Mouse (Mus musculus) B cell, adult 2 months (primary cell): ENCODE measurements around the gene Ammecr1.

Source experiments
- DNase-seq, 2 experiments: peaks; one replicate each; pipeline ENCODE4 v3.0.0; 2022

The Ammecr1 gene

GRCm38 (mm10) chrX:142828184-142828908 is 138.2 kb downstream of the Ammecr1 start:
- DNase-seq, result no peak

- DNase-seq, result peak; percentile 12 to 21
Observed at GRCm38 (mm10) chrX:142827644-142828043, 138.9 kb downstream of the Ammecr1 start.

- DNase-seq, result no peak
Observed at GRCm38 (mm10) chrX:142825309-142825708, 141.2 kb downstream of the Ammecr1 start.

GRCm38 (mm10) chrX:142821846-142822245 is 144.7 kb downstream of the Ammecr1 start:
- DNase-seq, result peak; percentile 32 to 44

- DNase-seq, result no peak
Observed at GRCm38 (mm10) chrX:142821239-142821638, 145.3 kb downstream of the Ammecr1 start.

- peak; percentile 59 to 65 for DNase-seq
Observed at GRCm38 (mm10) chrX:142818057-142818682, 148.4 kb downstream of the Ammecr1 start.

- peak; percentile 36 to 44 for DNase-seq
Observed at GRCm38 (mm10) chrX:142813146-142813545, 153.4 kb downstream of the Ammecr1 start.

GRCm38 (mm10) chrX:142808411-142808810 is 158.1 kb downstream of the Ammecr1 start:
- peak; percentile 49 to 55 for DNase-seq

GRCm38 (mm10) chrX:142806620-142807061 is 159.9 kb downstream of the Ammecr1 start:
- DNase-seq, result no peak

GRCm38 (mm10) chrX:142806126-142806525 is 160.4 kb downstream of the Ammecr1 start:
- no peak for DNase-seq

GRCm38 (mm10) chrX:142804596-142804995 is 161.9 kb downstream of the Ammecr1 start:
- DNase-seq, result no peak
